Mouse (Mus musculus): ENCODE measurements around the gene Daam2. TPM values are rescaled to one million over a fixed set of nuclear protein-coding genes. Genes with fewer than 3 reads are reported as not detected.
A peak's percentile ranks its signal among the peaks of the same experiment; 100 is the strongest.

Gene Daam2
- polyA plus RNA-seq, 1 experiment from 2014 or later: 1.6 TPM

DNA sequence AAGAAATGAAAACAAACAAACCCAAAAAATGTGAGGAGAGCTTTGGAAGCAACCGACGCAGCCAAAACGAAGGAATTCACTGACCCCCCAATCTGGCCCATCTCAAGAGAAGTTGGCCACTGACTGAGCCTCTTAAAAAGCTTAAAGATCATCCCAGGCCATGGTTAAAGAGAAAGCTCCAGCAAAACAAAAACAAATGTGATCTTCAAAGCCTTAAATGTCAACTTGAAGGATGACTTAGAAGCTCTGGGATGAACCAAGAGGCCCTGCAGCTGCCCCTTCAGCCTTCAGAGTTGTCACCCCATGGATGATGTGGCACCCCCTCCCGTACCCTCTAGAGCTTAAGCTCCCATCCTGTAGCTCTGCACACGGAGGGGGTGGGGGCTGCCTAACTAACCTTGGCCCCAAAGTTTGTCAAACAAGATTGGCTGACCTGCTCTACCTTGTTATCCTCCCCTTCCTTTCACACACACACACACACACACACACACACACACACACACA lies 4.3 kb downstream of the Daam2 start:
- Histone ChIP-seq H3K9me3 (no peaks in the 10 kb centered on the region), H3K9ac (replicated peaks) (no peak overlapping the region), H3K36me3 (no peaks in the 10 kb centered on the region), H3K4me1 (replicated peaks) (peaks cover 18% of the 10 kb centered on the region), H3K4me2 (replicated peaks) (no peak overlapping the region), H3K27ac (no peak overlapping the region), H3K27me3 (peaks cover 19% of the 10 kb centered on the region), H3K4me3 (replicated peaks) (no peak overlapping the region)
- no peak for ATAC-seq
- 68% methylated on average over 5 of the region's 5 CpGs for WGBS

DNA sequence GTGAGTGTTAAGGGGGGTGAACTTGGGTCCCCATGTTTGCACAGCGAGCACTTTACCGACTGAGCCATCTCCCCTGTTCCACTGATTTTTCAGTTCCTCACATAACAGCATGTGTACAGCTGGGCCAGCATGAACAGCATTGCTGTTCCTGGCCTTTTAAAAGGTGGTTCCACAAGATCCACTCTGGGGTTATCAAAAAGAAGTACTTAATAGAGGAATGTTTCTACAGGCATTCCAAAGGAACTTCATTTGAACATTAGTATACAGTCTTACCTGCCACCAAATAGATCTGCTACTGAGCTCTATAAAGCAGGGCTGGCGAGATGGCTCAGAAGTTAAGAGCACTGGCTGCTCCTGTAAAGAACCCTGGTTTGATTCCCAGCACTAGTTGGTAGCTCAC lies 8.0 kb downstream of the Daam2 start:
- no peaks in the 10 kb centered on the region for H3K36me3 ChIP-seq
- H3K9me3 ChIP-seq: no peaks in the 10 kb centered on the region
- no peak for ATAC-seq
- no peak overlapping the region for H3K4me2 ChIP-seq (replicated peaks)
- H3K4me3 ChIP-seq (replicated peaks): no peak overlapping the region
- no peak overlapping the region for H3K27ac ChIP-seq
- WGBS: 88% methylated on average over 3 of the region's 3 CpGs
- H3K4me1 ChIP-seq (replicated peaks): no peaks in the 10 kb centered on the region
- H3K27me3 ChIP-seq: no peaks in the 10 kb centered on the region
- H3K9ac ChIP-seq (replicated peaks): no peak overlapping the region

DNA sequence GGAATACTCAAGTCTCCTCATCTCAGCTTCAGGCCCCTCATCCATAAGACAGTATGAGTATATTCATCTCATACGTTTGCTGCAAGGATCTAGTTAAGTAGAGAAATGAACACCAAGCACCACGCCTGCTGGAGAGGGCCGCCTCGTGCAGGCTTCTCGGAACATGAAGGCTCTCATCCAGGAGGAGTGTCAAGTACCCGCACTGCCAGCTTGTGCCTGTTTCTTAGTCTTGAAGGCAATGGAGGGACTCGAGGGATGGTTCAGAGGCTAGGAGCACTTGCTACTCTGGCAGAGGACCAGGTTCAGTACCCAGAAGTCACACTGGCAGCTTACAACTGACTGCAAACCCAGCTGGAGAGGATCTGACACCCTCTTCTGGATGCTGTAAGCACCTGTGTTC lies 12.2 kb downstream of the Daam2 start:
- Histone ChIP-seq H3K27ac (no peak overlapping the region), H3K4me1 (replicated peaks) (no peaks in the 10 kb centered on the region), H3K9me3 (no peaks in the 10 kb centered on the region), H3K4me2 (replicated peaks) (no peak overlapping the region), H3K36me3 (no peaks in the 10 kb centered on the region), H3K27me3 (no peaks in the 10 kb centered on the region), H3K4me3 (replicated peaks) (no peak overlapping the region), H3K9ac (replicated peaks) (no peak overlapping the region)
- 89% methylated on average over 7 of the region's 7 CpGs for WGBS
- ATAC-seq: no peak

DNA sequence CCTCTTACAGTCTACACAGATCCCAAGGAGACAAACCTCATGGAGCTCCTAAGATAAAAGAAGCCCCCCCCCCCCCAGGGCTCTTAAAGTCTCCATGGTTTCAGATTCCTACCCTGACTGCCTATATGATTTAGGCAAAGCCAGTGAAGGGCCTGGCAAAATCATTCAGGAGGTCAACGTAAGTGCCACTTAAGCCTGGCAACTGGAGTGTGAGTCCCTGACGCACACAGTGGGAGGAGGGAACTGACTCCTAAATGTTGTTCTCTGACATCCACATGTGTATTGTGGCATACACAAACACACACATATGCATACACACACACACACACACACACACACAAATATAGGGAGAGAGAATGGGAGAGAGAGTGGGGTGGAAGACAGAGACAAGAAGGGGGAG lies 12.7 kb downstream of the Daam2 start:
- 76% methylated on average over 2 of the region's 2 CpGs for WGBS
- Histone ChIP-seq H3K9me3 (no peaks in the 10 kb centered on the region), H3K9ac (replicated peaks) (no peak overlapping the region), H3K27ac (no peak overlapping the region), H3K36me3 (no peaks in the 10 kb centered on the region), H3K4me3 (replicated peaks) (no peak overlapping the region), H3K4me2 (replicated peaks) (no peak overlapping the region), H3K27me3 (no peaks in the 10 kb centered on the region), H3K4me1 (replicated peaks) (no peaks in the 10 kb centered on the region)
- no peak for ATAC-seq

DNA sequence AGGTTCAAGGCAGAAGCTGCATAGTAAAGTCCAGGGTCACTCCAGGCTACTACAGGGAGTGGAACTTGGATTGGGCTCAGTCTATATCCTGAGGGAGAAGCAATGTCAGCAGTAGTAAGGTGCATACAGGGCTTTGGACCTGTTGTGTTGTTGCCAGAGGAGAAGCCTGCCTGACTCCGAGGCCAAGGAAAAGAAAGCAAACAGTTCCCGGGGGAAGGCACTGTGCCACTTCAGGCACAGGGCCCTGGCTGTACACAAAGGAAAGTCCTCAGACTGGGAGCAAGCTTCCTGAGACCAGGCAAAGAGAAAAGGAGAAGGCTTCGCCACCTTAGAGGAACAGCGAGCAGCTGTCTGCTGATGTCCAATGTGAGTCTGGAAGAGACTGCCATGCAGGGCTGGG lies 18.1 kb downstream of the Daam2 start:
- no peaks in the 10 kb centered on the region for H3K36me3 ChIP-seq
- no peak for ATAC-seq
- no peak overlapping the region for H3K9ac ChIP-seq (replicated peaks)
- H3K4me1 ChIP-seq (replicated peaks): no peaks in the 10 kb centered on the region
- H3K27ac ChIP-seq: no peak overlapping the region
- H3K4me2 ChIP-seq (replicated peaks): no peak overlapping the region
- H3K27me3 ChIP-seq: no peaks in the 10 kb centered on the region
- H3K4me3 ChIP-seq (replicated peaks): no peak overlapping the region
- H3K9me3 ChIP-seq: no peaks in the 10 kb centered on the region
- 87% methylated on average over 4 of the region's 4 CpGs for WGBS

DNA sequence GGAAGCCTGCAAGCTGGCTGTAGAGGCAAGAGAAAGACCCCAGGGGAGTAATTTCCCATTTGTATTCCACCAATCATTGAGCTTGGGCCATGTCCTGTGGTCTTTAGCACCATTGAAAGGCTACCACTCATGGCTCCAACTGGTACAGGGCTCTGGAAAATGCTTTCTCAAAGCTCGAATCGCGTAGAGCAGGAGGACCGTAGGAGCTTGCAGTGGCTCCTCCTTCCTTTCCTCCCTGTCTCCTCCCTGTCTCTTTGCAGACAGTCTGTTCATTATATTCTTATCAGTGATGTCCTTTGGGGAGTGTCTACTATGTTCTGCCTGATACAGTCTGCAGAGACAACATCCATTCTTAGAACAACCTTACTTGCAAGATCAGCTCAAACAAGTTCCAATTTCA lies 18.7 kb downstream of the Daam2 start:
- Histone ChIP-seq H3K4me1 (replicated peaks) (0 out of 2 replicates have a peak, but pooled peaks cover 4% of the 10 kb centered on the region), H3K27me3 (no peaks in the 10 kb centered on the region), H3K4me2 (replicated peaks) (no peak overlapping the region), H3K27ac (no peak overlapping the region), H3K9me3 (no peaks in the 10 kb centered on the region), H3K4me3 (replicated peaks) (no peak overlapping the region), H3K36me3 (no peaks in the 10 kb centered on the region), H3K9ac (replicated peaks) (no peak overlapping the region)
- ATAC-seq: no peak
- WGBS: 72% methylated on average over 4 of the region's 4 CpGs

DNA sequence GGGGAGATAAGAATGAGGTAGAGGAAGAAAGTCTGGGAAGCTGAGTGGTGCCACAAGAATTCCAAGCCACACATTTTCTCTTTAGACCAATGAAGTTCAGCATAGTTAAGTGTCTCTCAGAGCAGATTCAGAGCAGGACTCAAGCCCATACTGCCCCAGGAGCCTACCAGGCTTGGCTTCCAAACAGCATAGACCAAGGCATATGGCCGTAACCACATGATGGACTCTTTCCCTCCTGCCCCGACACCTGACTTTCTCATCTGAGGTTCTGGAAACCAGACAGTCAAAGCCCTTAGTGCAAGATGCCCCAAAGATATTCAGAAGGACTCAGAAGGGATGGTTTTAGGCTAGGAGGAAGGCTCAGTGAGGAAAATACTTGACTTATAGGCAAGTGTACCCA lies 19.6 kb downstream of the Daam2 start:
- Histone ChIP-seq H3K36me3 (no peaks in the 10 kb centered on the region), H3K4me2 (replicated peaks) (no peak overlapping the region), H3K4me3 (replicated peaks) (no peak overlapping the region), H3K9ac (replicated peaks) (no peak overlapping the region), H3K27ac (no peak overlapping the region), H3K9me3 (no peaks in the 10 kb centered on the region), H3K4me1 (replicated peaks) (peaks cover 5% of the 10 kb centered on the region; the same call in 1 of the 2 replicates), H3K27me3 (no peaks in the 10 kb centered on the region)
- 94% methylated on average over 2 of the region's 2 CpGs for WGBS
- no peak for ATAC-seq

DNA sequence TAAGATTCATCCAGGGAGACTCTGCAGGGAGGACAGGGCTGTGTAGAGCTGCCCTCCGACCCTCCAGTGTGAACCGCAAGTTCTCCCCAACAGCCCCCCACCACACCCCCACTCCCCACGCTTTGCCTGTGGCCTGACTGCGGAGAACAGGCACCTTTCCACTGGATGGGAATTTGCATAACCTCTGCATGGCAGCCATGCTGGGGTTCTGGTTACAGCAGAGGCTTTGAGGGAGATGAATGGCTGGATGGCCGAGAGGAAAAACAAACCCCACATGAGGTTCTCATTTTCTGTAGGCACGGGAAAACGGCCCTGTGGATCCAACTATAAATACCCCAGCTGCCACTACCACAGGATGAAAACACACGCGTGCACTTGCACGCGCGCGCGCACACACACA lies 23.4 kb downstream of the Daam2 start:
- Histone ChIP-seq H3K9ac (replicated peaks) (no peak overlapping the region), H3K27me3 (no peaks in the 10 kb centered on the region), H3K4me1 (replicated peaks) (peaks cover 23% of the 10 kb centered on the region), H3K36me3 (no peaks in the 10 kb centered on the region), H3K27ac (no peak overlapping the region), H3K4me3 (replicated peaks) (no peak overlapping the region), H3K9me3 (no peaks in the 10 kb centered on the region), H3K4me2 (replicated peaks) (no peak overlapping the region)
- WGBS: 70% methylated on average over 14 of the region's 14 CpGs
- ATAC-seq: no peak

DNA sequence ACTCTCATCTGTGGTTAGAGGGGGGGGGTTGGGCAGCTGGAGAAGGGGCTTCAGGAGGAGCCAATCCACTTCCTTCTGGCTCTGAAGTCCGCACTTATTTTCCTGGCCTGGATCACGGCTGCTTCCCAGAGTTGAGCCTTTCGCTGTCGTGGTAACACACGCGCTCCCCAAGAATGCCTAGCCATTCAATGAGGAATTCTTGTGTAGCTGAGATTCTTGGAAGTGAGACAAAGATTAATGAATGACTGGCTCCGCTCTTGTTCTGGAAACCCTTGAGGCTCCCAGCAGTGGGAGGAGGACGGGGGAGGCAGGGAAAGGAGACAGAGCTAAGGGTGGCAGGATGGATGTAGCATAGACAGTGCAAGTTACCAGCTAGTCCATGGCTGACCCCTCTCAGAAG lies 24.9 kb downstream of the Daam2 start:
- Histone ChIP-seq H3K27me3 (no peaks in the 10 kb centered on the region), H3K27ac (no peak overlapping the region), H3K4me1 (replicated peaks) (peaks cover 29% of the 10 kb centered on the region), H3K9ac (replicated peaks) (no peak overlapping the region), H3K36me3 (no peaks in the 10 kb centered on the region), H3K4me2 (replicated peaks) (no peak overlapping the region), H3K4me3 (replicated peaks) (no peak overlapping the region), H3K9me3 (no peaks in the 10 kb centered on the region)
- WGBS: 10% methylated on average over 8 of the region's 8 CpGs
- ATAC-seq: peak; percentile 90

DNA sequence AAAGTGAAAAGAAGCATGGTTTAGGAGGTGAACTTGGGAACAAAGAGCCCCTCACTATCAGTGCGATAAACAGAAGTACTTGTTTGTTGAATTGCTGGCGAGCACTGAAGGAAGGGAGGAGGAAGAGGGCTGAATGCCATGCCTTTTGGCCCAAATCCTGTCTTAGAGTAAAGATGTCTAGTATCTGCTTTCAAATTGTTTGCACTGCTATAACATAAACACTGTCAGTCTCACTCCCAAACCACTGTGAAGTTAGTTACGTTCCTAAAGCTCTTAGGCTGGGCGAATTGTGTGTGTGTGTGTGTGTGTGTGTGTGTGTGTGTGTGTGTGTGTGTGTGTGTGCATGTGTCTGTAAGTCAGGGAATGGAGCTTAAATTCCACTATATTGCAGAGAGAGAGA lies 28.6 kb downstream of the Daam2 start:
- peaks cover 29% of the 10 kb centered on the region for H3K4me1 ChIP-seq (replicated peaks)
- H3K27ac ChIP-seq: no peak overlapping the region
- H3K36me3 ChIP-seq: no peaks in the 10 kb centered on the region
- H3K4me2 ChIP-seq (replicated peaks): no peak overlapping the region
- no peaks in the 10 kb centered on the region for H3K27me3 ChIP-seq
- ATAC-seq: no peak
- H3K4me3 ChIP-seq (replicated peaks): no peak overlapping the region
- no peak overlapping the region for H3K9ac ChIP-seq (replicated peaks)
- 80% methylated on average over 4 of the region's 4 CpGs for WGBS
- no peaks in the 10 kb centered on the region for H3K9me3 ChIP-seq

DNA sequence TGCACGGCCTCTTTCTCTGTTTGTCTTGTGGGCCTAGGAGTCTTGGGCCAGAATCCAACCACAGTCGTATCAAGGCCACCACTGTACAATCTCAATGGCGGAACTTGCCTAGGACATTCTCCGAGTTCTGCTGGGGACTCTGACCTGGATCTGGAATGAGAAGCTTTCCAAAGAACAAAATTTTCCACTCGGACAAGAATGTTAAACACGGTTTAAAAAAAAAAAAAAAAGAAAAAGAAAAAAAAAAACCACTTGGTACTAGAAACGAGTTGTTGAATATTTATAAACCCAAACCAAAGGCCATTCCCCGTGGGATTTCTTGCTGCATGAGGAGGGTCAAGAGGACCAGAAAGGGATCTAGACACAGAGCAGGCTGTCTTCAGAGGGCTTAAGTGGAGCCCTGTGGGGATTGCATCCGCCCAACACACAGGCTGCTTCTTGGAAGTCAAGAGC lies 29.9 kb downstream of the Daam2 start:
- no peaks in the 10 kb centered on the region for H3K27me3 ChIP-seq
- no peak overlapping the region for H3K4me2 ChIP-seq (replicated peaks)
- ATAC-seq: no peak
- H3K9ac ChIP-seq (replicated peaks): no peak overlapping the region
- H3K9me3 ChIP-seq: no peaks in the 10 kb centered on the region
- no peaks in the 10 kb centered on the region for H3K36me3 ChIP-seq
- H3K27ac ChIP-seq: no peak overlapping the region
- H3K4me3 ChIP-seq (replicated peaks): no peak overlapping the region
- WGBS: 60% methylated on average over 9 of the region's 9 CpGs
- H3K4me1 ChIP-seq (replicated peaks): peaks cover 23% of the 10 kb centered on the region

DNA sequence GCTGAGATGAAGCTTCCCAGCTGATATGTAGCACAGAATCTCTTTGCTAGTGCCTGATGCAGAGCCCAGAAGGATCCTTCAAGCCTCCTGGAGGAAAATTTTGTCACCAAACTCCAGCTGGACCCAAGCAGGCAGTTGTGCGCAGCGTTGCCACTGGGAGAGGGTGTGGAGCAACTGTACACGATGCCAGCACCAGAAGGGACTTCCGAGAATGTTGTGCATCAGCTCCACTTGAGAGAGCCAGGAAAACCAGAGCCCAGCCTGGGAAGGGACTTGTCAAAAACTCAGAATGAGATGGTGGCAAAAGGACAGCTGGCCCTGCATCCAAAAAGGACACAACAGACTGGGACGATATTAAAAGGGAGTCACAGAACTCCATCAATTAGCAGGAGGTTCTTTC lies 32.5 kb downstream of the Daam2 start:
- H3K36me3 ChIP-seq: no peaks in the 10 kb centered on the region
- H3K27me3 ChIP-seq: no peaks in the 10 kb centered on the region
- ATAC-seq: no peak
- no peak overlapping the region for H3K9ac ChIP-seq (replicated peaks)
- no peak overlapping the region for H3K4me2 ChIP-seq (replicated peaks)
- 94% methylated on average over 5 of the region's 5 CpGs for WGBS
- H3K4me1 ChIP-seq (replicated peaks): peaks cover 13% of the 10 kb centered on the region
- H3K4me3 ChIP-seq (replicated peaks): no peak overlapping the region
- H3K27ac ChIP-seq: no peak overlapping the region
- no peaks in the 10 kb centered on the region for H3K9me3 ChIP-seq

DNA sequence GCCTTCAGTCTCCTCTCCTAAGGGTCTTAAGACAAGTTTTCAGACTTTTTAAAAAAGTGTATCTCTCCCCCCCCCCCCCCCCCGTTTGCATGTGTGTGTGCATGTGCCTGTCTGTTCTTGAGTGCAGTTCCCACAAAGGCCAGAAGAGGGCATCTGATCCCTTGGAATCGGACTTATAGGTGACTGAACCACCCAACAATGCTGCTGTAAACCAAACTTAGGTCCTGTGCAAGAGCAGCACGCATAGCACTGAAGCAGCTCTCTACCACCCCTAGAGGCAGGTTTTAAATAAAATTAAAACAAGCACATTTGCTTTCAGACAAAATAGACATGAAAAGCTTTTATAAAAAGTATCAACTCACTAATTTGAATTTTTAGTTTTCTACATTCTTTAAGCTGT lies 33.9 kb downstream of the Daam2 start:
- H3K9me3 ChIP-seq: no peaks in the 10 kb centered on the region
- no peak overlapping the region for H3K9ac ChIP-seq (replicated peaks)
- no peak overlapping the region for H3K4me3 ChIP-seq (replicated peaks)
- peaks cover 8% of the 10 kb centered on the region for H3K4me1 ChIP-seq (replicated peaks)
- no peaks in the 10 kb centered on the region for H3K36me3 ChIP-seq
- no peaks in the 10 kb centered on the region for H3K27me3 ChIP-seq
- ATAC-seq: no peak
- H3K4me2 ChIP-seq (replicated peaks): no peak overlapping the region
- 26% methylated on average over 3 of the region's 3 CpGs for WGBS
- no peak overlapping the region for H3K27ac ChIP-seq

Measured in midbrain, embryonic 13.5 days (tissue).